Mouse (Mus musculus) MEL (cell line): ENCODE measurements around the gene Ccdc172.

Experiments used
- CHD1 ChIP-seq: IDR thresholded peaks from 2 replicates; pipeline ENCODE4 v1.6.1; 2012; ENCODE audit warnings: low read depth, mild to moderate bottlenecking, inconsistent platforms, low read length, improper control_type of control experiment
- CHD2 ChIP-seq: IDR thresholded peaks from 2 replicates; pipeline ENCODE4 v1.6.1; 2011; ENCODE audit warnings: low read length, improper control_type of control experiment
- CTCF ChIP-seq, 3 experiments: IDR thresholded peaks in 2 of 3; conservative IDR thresholded peaks in 1 of 3; 2 replicates each; pipeline ENCODE4 v1.5.1; 2011 to 2012; ENCODE audit warnings: low read length in 3 of 3, low read depth in 2 of 3, mild to moderate bottlenecking in 2 of 3, improper control_type of control experiment in 1 of 3, inconsistent platforms in 1 of 3, mixed read lengths in 1 of 3, moderate library complexity in 1 of 3; ENCODE audit not compliant: control insufficient read depth in 1 of 3, insufficient read depth in 1 of 3, poor library complexity in 1 of 3, severe bottlenecking in 1 of 3
- GABPA ChIP-seq: IDR thresholded peaks from 2 replicates; pipeline ENCODE4 v1.6.1; 2012; ENCODE audit warnings: low read depth, mild to moderate bottlenecking, inconsistent platforms, low read length, improper control_type of control experiment, moderate library complexity
- MEF2A ChIP-seq: IDR thresholded peaks from 2 replicates; pipeline ENCODE4 v1.6.1; 2014; ENCODE audit warnings: low read depth, mild to moderate bottlenecking, inconsistent platforms, low read length, improper control_type of control experiment; ENCODE audit not compliant: poor library complexity, insufficient replicate concordance, severe bottlenecking; ENCODE audit errors: extremely low read depth
- POLR2A ChIP-seq, 2 experiments: IDR thresholded peaks; 2 replicates each; pipeline ENCODE4 v1.6.1; 2011 to 2012; ENCODE audit warnings: low read length in 2 of 2, mild to moderate bottlenecking in 2 of 2, control low read depth in 1 of 2, improper control_type of control experiment in 1 of 2, low read depth in 1 of 2, moderate library complexity in 1 of 2; ENCODE audit not compliant: control insufficient read depth in 1 of 2, insufficient read depth in 1 of 2, poor library complexity in 1 of 2
- RCOR1 ChIP-seq: IDR thresholded peaks from 2 replicates; pipeline ENCODE4 v1.6.1; 2012; ENCODE audit warnings: low read depth, mild to moderate bottlenecking, inconsistent platforms, low read length, improper control_type of control experiment
- USF1 ChIP-seq: IDR thresholded peaks from 2 replicates; pipeline ENCODE4 v1.6.1; 2014; ENCODE audit warnings: low read depth, mild to moderate bottlenecking, inconsistent platforms, low read length, improper control_type of control experiment, moderate library complexity
- ZC3H11A ChIP-seq: IDR thresholded peaks from 2 replicates; pipeline ENCODE4 v1.6.1; 2012; ENCODE audit warnings: low read depth, mild to moderate bottlenecking, inconsistent platforms, low read length, improper control_type of control experiment

- TF ChIP-seq MEF2A (no peak), GABPA (no peak), USF1 (no peak), POLR2A (IDR thresholded peaks at IDR 0.05; ENCODE audit: control insufficient read depth in 1 of 2, insufficient read depth in 1 of 2, low read depth in 1 of 2, low read length in 2 of 2, poor library complexity in 1 of 2) (no peak), CTCF (IDR thresholded peaks at IDR 0.05 in 2 of 3, conservative IDR thresholded peaks at IDR 0.05 in 1 of 3; ENCODE audit: control insufficient read depth in 1 of 3, insufficient read depth in 1 of 3, low read depth in 2 of 3, low read length in 3 of 3, poor library complexity in 1 of 3, severe bottlenecking in 1 of 3) (no peak), ZC3H11A (no peak), CHD1 (no peak), CHD2 (no peak), RCOR1 (no peak)
Measured at GRCm38 (mm10) chr19:58474251-58474650, 37.5 kb upstream of the Ccdc172 start.
